Mouse (Mus musculus) WW6 (cell line): ENCODE results near the gene Kif9.

Experiments used
- DNase-seq: peaks from one replicate; pipeline ENCODE4 v3.0.0-alpha.2; 2013; ENCODE audit warnings: low read depth, low spot score

Kif9 gene

DNA sequence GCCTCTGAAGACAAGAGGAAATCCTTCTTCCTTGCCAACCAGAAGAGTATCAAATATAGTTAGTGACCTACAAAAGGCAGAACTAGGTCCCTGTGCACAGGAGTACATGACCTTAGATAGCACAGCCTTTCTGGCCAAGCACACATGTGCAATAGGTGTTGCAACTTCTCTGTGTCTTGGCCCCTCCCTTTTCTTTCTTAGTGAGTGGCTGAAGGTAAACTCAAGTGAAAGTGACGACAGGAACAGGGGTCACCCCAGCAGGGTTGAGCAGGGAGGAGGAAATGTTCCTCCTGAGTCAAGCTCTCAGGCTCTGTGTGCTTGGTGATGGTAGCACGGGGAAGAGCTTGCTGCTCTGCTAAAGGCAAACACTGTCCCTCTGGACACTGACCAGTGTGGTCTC is 49.0 kb downstream of the Kif9 start:
- DNase-seq: no peak

DNA sequence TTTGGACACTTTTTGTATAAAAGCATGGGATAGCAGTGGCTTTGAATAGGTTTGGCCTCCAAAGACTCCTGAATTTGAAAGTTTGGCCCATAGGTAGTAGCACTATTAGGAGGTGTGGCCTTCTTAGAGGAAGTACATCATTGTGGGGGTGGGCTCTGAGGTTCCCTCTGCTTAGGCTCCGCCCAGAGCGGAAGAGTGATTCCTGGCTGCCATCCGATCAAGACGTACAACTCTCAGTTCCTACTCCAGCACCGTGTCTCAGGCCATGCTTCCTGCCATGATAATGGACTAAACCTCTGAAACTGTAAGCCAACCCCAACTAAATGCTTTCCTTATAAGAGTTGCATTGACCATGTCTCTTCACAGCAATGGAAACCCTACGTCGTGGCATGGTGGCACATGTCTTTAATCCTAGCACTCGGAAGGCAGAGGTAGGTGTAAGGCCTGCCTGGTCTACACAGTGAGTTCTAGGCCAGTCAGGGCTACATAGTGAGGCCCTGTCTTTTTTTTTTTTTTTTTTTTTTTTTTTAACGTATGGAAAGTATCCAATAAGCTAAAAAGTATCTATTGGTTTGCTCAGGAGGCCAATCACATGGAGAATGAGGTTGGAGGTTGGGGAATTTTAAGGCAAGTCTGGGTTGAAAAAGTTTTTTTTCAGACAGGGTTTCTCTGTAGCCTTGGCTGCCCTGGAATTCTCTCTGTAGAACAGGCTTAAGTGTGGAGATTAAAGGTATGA is 52.4 kb downstream of the Kif9 start:
- peak; percentile 76 for DNase-seq

GRCm38 (mm10) chr9:110530650-110531049 is 53.9 kb downstream of the Kif9 start:
- no peak for DNase-seq

DNA sequence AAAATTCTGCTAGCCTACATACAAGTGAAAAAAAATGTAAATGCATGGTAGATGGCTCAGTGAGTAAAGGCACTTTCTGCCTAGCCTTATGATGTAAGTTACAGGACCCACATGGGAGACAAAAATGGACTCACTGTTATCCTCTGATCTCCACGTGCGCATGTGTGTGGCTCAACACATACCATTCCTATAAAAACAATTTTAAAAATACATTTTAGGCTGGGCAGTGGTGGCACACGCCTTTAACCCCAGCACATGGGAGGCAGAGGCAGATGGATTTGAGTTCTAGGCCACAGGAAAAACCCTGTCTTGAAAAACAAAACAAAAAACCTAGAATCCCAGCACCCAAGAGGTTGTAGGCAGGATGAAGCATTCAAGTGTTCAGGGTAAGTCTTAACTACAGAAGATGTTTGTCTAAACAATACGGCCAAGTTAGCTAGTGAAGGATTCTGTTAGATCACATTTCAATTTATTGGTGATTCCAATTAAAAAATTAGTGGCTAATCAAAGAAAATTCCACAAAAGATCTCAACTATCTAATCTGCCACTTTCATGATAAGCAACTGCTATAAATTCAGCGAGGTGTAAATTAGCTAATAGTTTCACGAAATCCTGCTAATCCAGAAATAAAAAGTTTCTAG is 54.5 kb downstream of the Kif9 start:
- no peak for DNase-seq

- peak; percentile 86 for DNase-seq
Measured at GRCm38 (mm10) chr9:110531914-110532489, 55.2 kb downstream of the Kif9 start.

DNA sequence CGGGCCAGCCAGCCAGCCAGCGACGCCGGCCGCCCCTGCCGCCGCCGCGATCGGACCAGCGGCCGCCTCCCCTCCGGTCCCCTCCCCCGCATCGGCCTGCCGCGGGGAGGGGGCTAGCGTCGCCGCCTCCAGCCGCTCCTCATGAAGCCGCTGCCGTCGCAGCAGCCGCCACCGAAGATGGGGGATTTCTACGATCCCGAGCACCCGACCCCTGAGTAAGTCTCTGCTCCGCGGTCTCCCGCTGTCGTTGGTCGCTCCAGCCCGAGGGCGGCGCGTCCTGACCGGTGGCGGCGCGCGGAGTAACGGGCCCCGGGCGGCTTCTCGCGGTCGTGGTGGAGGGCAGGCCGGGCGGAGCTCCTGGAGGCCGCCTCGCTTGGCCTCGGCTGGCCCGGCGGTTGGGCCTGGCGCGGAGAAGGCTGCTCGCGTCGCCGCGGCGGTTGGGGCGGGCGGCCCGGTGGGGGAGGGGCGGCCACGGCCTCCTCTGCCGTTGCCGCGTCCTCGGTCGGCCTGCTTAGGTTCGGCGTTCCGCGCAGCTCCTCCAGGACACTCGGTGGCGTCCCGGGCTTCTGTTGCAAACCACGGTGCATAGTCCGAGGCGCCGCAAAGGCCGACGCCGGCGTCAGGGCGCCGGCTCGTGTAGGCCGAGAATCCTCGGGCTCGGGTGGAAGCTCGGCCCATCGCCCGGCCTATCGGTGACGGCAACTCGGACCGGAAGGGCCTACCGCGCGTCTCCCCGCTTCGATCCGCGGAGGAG is 56.0 kb downstream of the Kif9 start, which contains the start of gene Setd2:
Gene Setd2 (plus strand): TSS at position 60 of the 754 bp plus-strand sequence.
- DNase-seq: peak; percentile 13

GRCm38 (mm10) chr9:110533645-110534044 is 56.9 kb downstream of the Kif9 start:
- DNase-seq: no peak

DNA sequence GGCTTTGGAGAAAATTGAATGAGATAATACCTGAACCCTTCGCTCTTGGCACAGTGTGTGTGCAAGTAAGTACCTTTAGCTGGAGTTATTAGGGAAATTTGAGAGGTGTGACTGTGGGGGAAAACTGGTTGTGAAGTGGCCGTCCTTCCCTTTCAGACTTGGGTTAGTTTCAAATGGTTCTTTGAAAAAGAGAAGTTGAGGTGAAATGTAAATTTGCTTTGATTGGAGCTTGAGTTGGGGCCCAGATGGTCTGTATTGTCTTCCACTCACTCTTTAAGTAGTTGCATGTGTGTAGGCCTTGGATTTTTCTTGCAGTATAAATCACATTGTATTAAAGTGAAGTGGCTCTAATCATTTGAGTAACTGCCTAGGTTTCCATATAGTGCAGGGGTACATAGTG is 58.4 kb downstream of the Kif9 start:
- no peak for DNase-seq

DNA sequence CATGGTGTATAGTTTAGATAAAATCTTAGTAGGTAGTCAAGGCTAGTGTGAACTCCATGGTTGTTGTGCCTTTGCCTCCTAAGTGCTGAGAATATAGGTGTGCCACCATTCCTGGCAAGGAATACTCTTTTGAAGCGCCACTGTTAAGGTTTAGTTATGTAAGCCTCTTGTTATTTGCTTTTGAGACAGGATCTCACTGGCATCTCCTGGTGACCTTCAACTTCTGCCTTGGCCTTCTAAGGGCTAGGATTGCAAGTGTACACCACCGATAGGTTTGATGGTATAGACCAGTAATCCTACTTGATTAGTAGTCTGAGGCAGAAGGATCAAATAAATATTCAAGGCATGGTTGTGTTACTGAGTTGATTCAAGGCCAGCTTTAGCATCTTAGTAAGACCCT is 59.9 kb downstream of the Kif9 start:
- DNase-seq: no peak

- DNase-seq: no peak
Measured at GRCm38 (mm10) chr9:110538511-110538910, 61.8 kb downstream of the Kif9 start.

- DNase-seq: no peak
Measured at GRCm38 (mm10) chr9:110541988-110542387, 65.2 kb downstream of the Kif9 start.

GRCm38 (mm10) chr9:110548261-110548660 is 71.5 kb downstream of the Kif9 start:
- DNase-seq: no peak

DNA sequence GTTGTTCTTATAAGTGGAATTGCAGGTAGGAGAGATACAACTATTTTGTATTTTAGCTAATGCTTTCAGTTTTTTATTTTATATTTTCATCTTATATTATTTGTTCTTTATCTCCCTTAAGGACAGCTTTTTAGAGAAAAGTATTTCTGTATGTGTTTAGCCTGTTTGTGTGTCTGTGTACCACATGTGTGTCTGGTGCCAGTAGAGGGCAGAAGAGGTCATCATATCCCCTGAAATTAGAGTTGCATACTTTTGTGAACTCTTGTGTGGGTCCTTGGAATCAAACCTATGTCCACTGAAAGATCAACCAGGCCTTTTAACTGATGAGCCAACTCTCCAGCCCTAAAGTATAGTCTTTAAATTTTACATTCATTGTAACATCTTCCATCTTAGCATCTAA is 91.6 kb downstream of the Kif9 start:
- no peak for DNase-seq
